Mouse (Mus musculus) left cerebral cortex, postnatal 25 days (tissue): ENCODE measurements around the gene Dnah14. TPM values are rescaled to one million over a fixed set of nuclear protein-coding genes. Genes with fewer than 3 reads are reported as not detected.

Experiments used
- DNase-seq, 2 experiments: peaks; one replicate each; pipeline ENCODE4 v3.0.0; 2022; ENCODE audit warnings: low spot score in 2 of 2, mixed read lengths in 1 of 2
- intact Hi-C: fragments of 180-260 bp; cut with DNase I; formaldehyde crosslinking; loops from one replicate; pipeline ENCODE4 v1.15.1; 2025
- total RNA-seq, 2 experiments: library from RNA; stranded (reverse); gene quantifications; 2 replicates each; pipeline ENCODE4 v1.2.3; 2021

The Dnah14 gene
- total RNA-seq, 2 experiments from 2014 or later, result 0.69 to 1.9 TPM

- DNase-seq, result no peak
- intact Hi-C loops, result no loop called here
These were observed 6.8 kb downstream of the Dnah14 start for GRCm38 (mm10) chr1:181583152-181583551.

DNA sequence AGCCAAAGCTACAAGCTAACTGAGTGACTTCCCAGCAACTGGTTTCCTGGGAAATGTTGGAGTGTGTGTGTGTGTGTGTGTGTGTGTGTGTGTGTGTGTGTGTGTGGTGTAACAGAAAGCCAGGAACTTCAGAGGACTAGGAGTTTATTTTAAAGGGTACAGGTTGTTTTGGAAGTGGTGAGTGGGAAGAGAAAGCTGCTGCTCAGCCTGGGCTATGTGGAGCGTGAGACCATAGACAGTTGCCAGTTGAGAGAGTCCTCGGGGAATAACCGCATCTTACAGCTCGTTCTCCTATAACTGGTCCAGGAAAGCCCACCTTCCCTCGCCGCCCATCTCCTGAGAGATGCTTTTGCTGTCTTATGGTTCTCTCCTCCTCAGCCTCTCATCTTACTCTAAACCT lies 12.8 kb downstream of the Dnah14 start:
- peak; percentile 5 to 48 for DNase-seq
- intact Hi-C loops, result no loop called here

- intact Hi-C loops, result no loop called here
- DNase-seq, result no peak
These were observed 23.0 kb downstream of the Dnah14 start for GRCm38 (mm10) chr1:181599376-181599775.

DNA sequence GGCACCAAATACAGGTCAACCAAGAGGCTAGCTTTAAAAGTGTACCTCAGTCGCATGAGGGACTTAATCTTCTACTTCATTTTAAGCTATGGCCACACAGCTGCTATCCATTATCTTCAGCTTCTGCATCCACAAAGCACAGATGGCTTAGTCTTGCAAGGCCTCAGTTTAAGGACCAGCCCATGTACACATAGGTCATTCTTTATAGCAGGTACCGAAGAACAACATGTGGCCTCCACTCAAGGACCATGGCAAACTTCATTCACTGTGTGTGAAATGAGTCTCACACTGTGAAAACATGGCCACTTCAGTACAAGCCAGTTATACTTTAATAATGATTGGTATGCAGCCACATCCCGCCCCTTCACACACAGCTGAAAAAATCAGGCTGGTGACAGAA lies 34.8 kb downstream of the Dnah14 start:
- DNase-seq, result no peak
- intact Hi-C loops, result no loop called here

GRCm38 (mm10) chr1:181615866-181616491 lies 39.6 kb downstream of the Dnah14 start:
- DNase-seq, result peak; percentile 72 to 82
- intact Hi-C loops, result loop anchor here (5.0 kb wide), 2 partner anchors 69 to 344 kb away; no protein-coding TSS in a partner anchor

DNA sequence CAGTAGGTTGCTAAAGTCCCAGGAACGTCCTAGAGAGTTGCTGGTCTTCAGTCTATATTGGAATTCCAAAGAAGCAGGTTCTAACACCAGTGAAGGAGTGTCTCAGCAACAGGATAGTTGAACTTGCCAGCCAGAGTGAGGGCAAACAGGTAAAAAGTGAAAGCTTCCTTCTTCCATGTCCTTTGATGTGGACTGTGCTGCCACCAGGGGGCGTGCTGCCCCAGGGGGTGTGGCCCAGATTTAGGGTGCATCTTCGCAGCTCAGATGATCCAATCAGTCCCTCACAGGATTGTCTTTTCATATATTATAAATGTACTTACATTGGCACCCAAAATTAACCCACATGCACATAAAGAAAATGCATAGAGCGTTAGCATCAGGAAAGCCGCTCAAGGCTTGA lies 41.0 kb downstream of the Dnah14 start:
- DNase-seq, result no peak
- intact Hi-C loops, result loop anchor here (5.0 kb wide), 2 partner anchors 70 to 345 kb away; no protein-coding TSS in a partner anchor

- no peak for DNase-seq
- intact Hi-C loops, result no loop called here
These were observed 46.9 kb downstream of the Dnah14 start for GRCm38 (mm10) chr1:181623149-181623680.

- peak; percentile 40 to 80 for DNase-seq
- intact Hi-C loops, result no loop called here
These were observed 48.5 kb downstream of the Dnah14 start for GRCm38 (mm10) chr1:181624876-181625275.

DNA sequence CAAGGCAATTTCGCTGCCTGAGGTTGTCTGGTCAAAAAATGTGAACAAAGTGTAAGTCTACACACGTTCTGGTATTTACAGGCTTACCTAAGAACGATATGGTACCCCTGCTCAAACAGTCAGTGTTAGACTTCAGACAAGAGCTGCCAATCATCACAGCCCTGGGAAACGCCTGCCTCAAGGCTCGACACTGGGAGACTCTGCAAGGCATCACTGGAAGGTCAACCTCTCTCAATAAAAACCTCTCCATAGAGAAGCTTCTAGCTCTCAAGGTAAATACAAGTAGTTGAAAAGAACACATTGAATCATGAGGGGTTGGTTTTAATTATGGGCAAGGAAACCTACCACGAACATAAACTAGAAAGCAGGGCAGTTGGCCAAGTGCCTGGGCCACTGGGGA lies 51.9 kb downstream of the Dnah14 start:
- intact Hi-C loops, result no loop called here

DNA sequence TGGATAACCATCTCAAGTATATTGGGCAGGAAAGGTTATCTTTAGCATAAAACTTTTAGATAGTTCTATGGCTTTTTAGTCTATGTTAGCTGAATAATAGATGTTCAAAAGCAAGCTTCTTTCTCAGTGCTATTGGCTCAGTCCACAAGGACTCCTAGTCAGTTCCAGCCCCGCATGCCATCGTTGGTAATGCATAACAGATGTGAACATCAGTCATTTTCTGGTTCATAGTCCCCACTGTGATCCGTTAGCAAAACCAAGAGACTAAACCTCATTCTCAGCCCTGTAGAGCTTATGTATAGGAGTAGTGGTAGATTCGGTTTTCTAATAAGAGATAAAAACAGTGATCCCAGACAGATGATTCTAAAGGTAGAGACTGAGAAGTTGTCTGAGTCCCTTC lies 55.0 kb downstream of the Dnah14 start:
- intact Hi-C loops, result no loop called here
- no peak for DNase-seq

More for the DNA sequence above, 51.9 kb downstream of the Dnah14 start:
- no peak for DNase-seq

DNA sequence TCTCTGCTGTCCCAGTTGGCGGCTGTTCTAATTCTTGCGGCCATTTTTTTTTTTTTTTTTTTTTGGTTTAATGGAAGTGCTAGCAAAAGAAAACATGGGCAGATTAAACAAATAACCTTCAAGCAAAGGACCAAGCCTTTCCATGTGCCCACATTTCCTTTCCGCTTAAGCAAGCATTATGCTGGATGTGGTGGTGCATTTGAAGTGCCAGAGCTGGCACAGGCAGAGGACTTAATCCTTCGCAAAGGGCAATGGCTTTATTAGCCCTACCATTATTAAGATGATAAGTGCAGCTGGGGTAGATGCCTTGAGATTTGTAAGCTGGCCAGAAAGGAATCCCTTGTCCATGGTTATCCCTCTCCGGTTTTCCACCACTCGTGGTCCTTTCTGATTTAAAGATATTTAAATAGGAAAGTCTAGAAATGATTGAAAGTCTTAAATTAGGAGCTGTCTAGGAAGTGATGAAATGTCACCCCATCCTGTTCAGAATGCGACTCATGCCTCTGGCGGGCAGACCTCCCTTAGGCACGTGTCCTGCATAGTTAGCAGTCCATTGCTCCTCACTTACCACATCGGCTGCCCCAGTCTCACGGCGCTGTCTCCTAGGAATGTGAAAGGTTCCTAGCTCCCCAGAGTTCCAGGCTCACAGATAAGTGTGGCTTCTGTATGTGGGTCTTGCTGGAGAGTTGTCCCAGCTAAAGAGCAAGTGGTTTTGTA lies 61.8 kb downstream of the Dnah14 start:
- intact Hi-C loops, result no loop called here
- peak in 1 of 2 experiments; percentile 14 for DNase-seq

DNA sequence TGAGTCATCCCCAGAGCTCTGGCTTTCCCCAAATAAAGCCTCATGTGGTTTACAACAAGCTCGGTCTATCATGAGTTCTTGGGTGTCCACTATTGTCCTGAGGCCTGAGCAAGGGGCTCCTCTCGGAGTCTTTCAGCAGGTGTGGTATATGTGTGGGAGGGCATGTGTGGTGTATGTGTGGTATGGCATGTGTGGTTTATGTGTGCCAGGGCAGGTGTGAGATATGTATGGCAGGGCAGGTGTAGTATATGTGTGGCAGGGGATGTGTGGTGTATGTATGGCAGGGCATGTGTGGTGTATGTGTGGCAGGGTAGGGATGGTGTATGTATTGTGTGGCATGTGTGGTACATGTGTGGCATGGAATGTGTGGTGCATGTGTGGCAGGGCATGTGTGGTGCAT lies 64.0 kb downstream of the Dnah14 start:
- DNase-seq, result no peak
- intact Hi-C loops, result no loop called here

DNA sequence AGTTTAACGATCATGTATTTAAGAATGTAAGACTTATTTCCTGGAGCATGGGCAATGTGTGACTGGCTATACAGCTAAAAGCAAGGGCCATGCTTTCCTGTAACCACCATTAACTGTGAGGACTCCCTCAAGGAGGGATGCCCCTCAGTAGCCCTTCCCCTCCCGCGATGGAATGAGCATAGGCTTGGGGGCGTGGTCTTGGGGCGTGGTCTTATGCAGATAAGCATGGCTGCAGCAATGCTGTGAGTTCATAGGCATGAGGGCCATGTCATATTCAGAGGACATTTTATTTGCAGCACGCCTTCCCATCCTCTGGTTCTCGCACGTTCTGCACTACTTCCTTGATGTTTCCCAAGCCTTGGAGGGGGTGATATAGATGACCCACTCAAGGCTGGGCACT lies 71.1 kb downstream of the Dnah14 start:
- no peak for DNase-seq
- intact Hi-C loops, result no loop called here

GRCm38 (mm10) chr1:181653481-181653880 lies 77.1 kb downstream of the Dnah14 start:
- DNase-seq, result no peak
- intact Hi-C loops, result no loop called here

- intact Hi-C loops, result no loop called here
- DNase-seq, result no peak
These were observed 80.1 kb downstream of the Dnah14 start for GRCm38 (mm10) chr1:181656421-181656820.

- intact Hi-C loops, result no loop called here
- no peak for DNase-seq
These were observed 90.4 kb downstream of the Dnah14 start for GRCm38 (mm10) chr1:181666801-181667200.

DNA sequence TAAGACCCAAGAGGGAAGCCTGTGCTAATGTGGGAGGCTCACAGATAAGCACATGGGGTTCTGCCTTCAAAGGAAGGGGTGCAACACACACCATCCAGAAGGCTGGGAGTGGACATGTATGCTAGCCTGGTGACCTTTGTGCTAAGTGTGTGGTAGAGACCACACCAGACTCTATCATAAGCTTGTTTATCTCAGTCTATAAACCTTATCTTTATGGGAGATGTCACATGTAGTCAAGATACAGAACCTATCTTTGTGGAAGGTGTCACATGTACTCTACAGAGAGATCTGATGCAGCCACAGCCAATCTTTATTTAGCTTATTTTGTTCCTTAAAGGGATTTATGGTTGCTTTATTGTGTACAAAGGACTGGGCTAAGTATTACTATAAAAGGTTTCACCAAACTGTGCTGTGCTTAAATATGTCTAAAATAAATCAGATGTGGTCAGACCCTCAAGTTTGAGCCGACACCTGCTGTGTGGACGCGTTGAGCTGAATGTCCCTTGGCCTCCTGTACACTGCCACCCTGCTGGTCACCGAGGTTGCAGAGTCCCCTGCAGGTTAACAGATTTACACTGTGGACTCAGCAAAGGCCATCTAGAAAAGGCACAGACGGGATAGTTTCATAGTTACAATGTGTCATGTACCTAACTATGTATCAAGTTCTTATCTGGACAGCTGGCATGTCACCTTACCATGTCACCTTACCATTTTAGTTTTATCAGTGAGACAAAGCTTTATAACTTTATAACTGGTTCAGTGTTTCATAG lies 118.6 kb downstream of the Dnah14 start:
- intact Hi-C loops, result no loop called here
- DNase-seq, result no peak

DNA sequence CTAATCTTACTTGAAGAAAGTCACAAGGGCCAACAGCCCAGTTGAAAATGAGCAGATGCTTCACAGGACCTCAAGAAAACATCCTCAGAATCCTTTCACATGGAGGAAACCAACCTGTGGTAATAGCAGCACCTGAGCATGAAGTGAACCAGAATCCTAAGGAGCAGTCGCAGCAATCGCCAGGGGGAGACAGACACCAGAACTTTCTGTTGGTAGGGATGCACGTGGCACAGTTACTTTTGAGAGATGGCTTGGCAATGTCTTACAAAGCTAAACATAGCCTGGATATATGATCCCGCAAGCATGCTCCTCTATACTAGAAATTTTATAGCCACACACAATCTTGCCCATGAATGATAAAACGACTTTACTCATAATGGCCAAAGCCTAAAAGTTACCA lies 152.3 kb downstream of the Dnah14 start:
- intact Hi-C loops, result loop anchor here (5.0 kb wide), 1 partner anchor 154 kb away; no protein-coding TSS in a partner anchor
- DNase-seq, result peak; percentile 10 to 49

DNA sequence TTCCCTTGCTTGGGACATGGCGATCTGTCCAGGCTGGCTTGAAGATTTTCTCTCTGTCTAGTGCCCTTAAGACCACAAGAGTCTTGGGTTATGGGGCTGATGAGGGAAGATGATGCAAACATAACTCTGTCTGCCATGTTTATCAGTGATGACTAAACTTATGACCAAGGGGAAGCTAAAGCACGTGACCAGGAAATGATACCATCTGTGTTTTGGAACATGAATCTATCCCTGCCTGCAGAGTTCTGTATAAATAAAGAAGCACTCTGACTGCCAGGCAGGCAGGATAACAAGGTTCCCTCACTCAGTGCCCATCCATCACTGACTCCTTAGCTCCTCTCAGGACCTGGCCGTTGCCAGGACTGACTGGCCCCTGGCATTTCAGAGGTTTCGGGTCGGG lies 157.2 kb downstream of the Dnah14 start:
- intact Hi-C loops, result no loop called here
- no peak for DNase-seq

- intact Hi-C loops, result no loop called here
- DNase-seq, result no peak
These were observed 163.9 kb downstream of the Dnah14 start for GRCm38 (mm10) chr1:181740259-181740658.
